Mouse (Mus musculus): Measurements from ENCODE around the gene Aff3. TPM values are rescaled to one million over a fixed set of nuclear protein-coding genes. Genes with fewer than 3 reads are reported as not detected.

Aff3 gene
- total and polyA plus RNA-seq, 2 experiments from 2014 or later = 23.1 to 55.6 TPM

DNA sequence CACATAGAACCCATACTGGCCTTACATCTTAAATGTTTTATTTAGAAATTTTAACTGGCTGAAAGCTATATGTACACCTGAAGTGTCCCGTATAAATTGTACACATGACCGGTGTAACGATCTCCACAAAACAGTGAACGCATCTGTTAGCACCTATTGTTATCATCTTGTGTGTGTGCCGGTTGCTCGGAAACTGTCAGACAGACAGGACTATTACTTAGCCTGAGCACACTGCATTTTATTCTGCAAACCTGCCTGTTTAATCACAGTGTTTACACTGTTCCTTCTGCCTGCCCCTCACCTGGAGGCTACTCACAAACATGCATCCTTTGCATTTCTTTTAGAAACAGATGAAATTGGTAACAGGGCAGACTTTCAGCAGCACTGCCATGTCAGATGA lies 241.8 kb downstream of the Aff3 start:
- WGBS = 95% methylated on average over 6 of the region's 6 CpGs
- ATAC-seq (no peak), DNase-seq (ENCODE audit: low spot score) (no peak)
- Histone ChIP-seq H3K4me1 (ENCODE audit: insufficient read depth, low read length) (no peaks in the 10 kb centered on the region), H3K36me3 (ENCODE audit: insufficient read depth, low read length) (no peaks in the 10 kb centered on the region), H3K4me3 (ENCODE audit: low read length) (no peak overlapping the region), H3K9ac (replicated peaks; ENCODE audit: low read length) (no peak overlapping the region), H3K27me3 (ENCODE audit: insufficient read depth, low read length) (no peaks in the 10 kb centered on the region), H3K9me3 (ENCODE audit: low read length) (no peaks in the 10 kb centered on the region), H3K27ac (no peak overlapping the region), H3K4me2 (ENCODE audit: low read depth, low read length) (no peak overlapping the region)
- TF ChIP-seq CTCF (IDR thresholded peaks at IDR 0.05; ENCODE audit: low read depth) = no peak

DNA sequence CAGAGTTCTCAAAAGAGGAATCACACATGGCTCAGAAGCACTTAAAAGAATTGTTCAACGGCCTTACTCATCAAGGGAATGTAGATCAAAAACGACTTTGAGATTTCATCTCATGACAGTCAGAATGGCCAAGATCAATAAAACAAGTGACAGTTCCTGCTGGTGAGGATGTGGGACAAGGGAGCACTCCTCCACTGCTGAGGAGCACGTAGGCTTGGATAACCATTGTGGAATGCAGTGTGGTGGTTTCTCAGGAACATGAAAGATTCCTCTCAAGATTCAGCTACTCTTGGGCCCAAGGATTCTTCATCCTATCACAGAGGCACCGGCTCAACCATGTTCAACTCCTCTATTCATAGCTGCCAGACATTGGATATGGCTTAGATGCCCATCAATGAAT lies 245.4 kb downstream of the Aff3 start:
- no peak for ATAC-seq
- DNase-seq (ENCODE audit: low spot score) = no peak
- no peaks in the 10 kb centered on the region for H3K36me3 ChIP-seq (ENCODE audit: insufficient read depth, low read length)
- no peaks in the 10 kb centered on the region for H3K27me3 ChIP-seq (ENCODE audit: insufficient read depth, low read length)
- H3K4me1 ChIP-seq (ENCODE audit: insufficient read depth, low read length) = peaks cover 4% of the 10 kb centered on the region; the same call in 1 of the 2 replicates
- H3K4me2 ChIP-seq (ENCODE audit: low read depth, low read length) = no peak overlapping the region
- no peaks in the 10 kb centered on the region for H3K9me3 ChIP-seq (ENCODE audit: low read length)
- TF ChIP-seq CTCF (IDR thresholded peaks at IDR 0.05; ENCODE audit: low read depth) = no peak
- H3K4me3 ChIP-seq (ENCODE audit: low read length) = no peak overlapping the region
- 88% methylated on average over 4 of the region's 4 CpGs for WGBS
- no peak overlapping the region for H3K27ac ChIP-seq
- H3K9ac ChIP-seq (replicated peaks; ENCODE audit: low read length) = no peak overlapping the region

- Histone ChIP-seq H3K36me3 (ENCODE audit: insufficient read depth, low read length) (no peaks in the 10 kb centered on the region), H3K4me2 (ENCODE audit: low read depth, low read length) (no peak overlapping the region), H3K27me3 (ENCODE audit: insufficient read depth, low read length) (no peaks in the 10 kb centered on the region), H3K4me3 (ENCODE audit: low read length) (no peak overlapping the region), H3K9ac (replicated peaks; ENCODE audit: low read length) (no peak overlapping the region), H3K9me3 (ENCODE audit: low read length) (no peaks in the 10 kb centered on the region), H3K4me1 (ENCODE audit: insufficient read depth, low read length) (peaks cover 4% of the 10 kb centered on the region; the same call in 1 of the 2 replicates), H3K27ac (peak overlapping the region; percentile 16; the same call in 1 of the 2 replicates)
- TF ChIP-seq CTCF (IDR thresholded peaks at IDR 0.05; ENCODE audit: low read depth) = peak; percentile 17; the same call in 1 of the 2 replicates
- ATAC-seq (peak; percentile 57), DNase-seq (ENCODE audit: low spot score) (no peak)
- WGBS = 49% methylated on average over 12 of the region's 12 CpGs
These were observed 246.3 kb downstream of the Aff3 start for GRCm38 (mm10) chr1:38418181-38419032.

DNA sequence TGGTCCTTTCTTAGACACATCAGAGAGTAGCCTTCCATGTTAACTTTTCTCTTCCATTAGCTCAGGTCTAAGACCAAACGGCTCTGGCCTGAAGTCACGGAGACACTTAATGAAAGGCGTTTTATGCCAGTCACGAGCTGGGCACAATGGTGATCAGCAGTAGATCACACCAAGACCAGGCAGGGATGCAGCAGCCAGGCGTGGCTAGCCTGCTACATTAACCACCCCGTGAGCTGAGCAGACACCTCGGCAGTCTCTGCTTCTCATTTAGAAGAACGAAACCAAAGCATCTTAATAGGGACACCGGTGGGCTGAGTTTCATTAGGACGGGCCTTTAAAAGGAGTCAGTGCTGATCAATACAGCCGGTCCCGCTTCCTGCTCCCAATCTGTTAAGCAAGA lies 247.6 kb downstream of the Aff3 start:
- TF ChIP-seq CTCF (IDR thresholded peaks at IDR 0.05; ENCODE audit: low read depth) = no peak
- H3K9ac ChIP-seq (replicated peaks; ENCODE audit: low read length) = no peak overlapping the region
- ATAC-seq = no peak
- peak overlapping the region; percentile 25 for H3K4me2 ChIP-seq (ENCODE audit: low read depth, low read length)
- H3K4me1 ChIP-seq (ENCODE audit: insufficient read depth, low read length) = peaks cover 4% of the 10 kb centered on the region; the same call in 1 of the 2 replicates
- no peaks in the 10 kb centered on the region for H3K9me3 ChIP-seq (ENCODE audit: low read length)
- DNase-seq (ENCODE audit: low spot score) = no peak
- no peak overlapping the region for H3K4me3 ChIP-seq (ENCODE audit: low read length)
- no peaks in the 10 kb centered on the region for H3K27me3 ChIP-seq (ENCODE audit: insufficient read depth, low read length)
- 37% methylated on average over 12 of the region's 12 CpGs for WGBS
- H3K36me3 ChIP-seq (ENCODE audit: insufficient read depth, low read length) = no peaks in the 10 kb centered on the region
- H3K27ac ChIP-seq = peak overlapping the region; percentile 5; the same call in 1 of the 2 replicates

GRCm38 (mm10) chr1:38415511-38415910 lies 249.2 kb downstream of the Aff3 start:
- no peak overlapping the region for H3K4me3 ChIP-seq (ENCODE audit: low read length)
- no peak overlapping the region for H3K4me2 ChIP-seq (ENCODE audit: low read depth, low read length)
- ATAC-seq = no peak
- H3K27ac ChIP-seq = no peak overlapping the region
- H3K4me1 ChIP-seq (ENCODE audit: insufficient read depth, low read length) = peaks cover 11% of the 10 kb centered on the region; the same call in 1 of the 2 replicates
- no peak for DNase-seq (ENCODE audit: low spot score)
- no peak overlapping the region for H3K9ac ChIP-seq (replicated peaks; ENCODE audit: low read length)
- 90% methylated on average over 6 of the region's 6 CpGs for WGBS
- TF ChIP-seq CTCF (IDR thresholded peaks at IDR 0.05; ENCODE audit: low read depth) = no peak
- no peaks in the 10 kb centered on the region for H3K9me3 ChIP-seq (ENCODE audit: low read length)
- no peaks in the 10 kb centered on the region for H3K36me3 ChIP-seq (ENCODE audit: insufficient read depth, low read length)
- no peaks in the 10 kb centered on the region for H3K27me3 ChIP-seq (ENCODE audit: insufficient read depth, low read length)

GRCm38 (mm10) chr1:38411106-38411505 lies 253.6 kb downstream of the Aff3 start:
- Histone ChIP-seq H3K4me2 (ENCODE audit: low read depth, low read length) (no peak overlapping the region), H3K4me1 (ENCODE audit: insufficient read depth, low read length) (peaks cover 12% of the 10 kb centered on the region; the same call in 1 of the 2 replicates), H3K9me3 (ENCODE audit: low read length) (no peaks in the 10 kb centered on the region), H3K36me3 (ENCODE audit: insufficient read depth, low read length) (no peaks in the 10 kb centered on the region), H3K27ac (peak overlapping the region; percentile 74), H3K27me3 (ENCODE audit: insufficient read depth, low read length) (no peaks in the 10 kb centered on the region), H3K9ac (replicated peaks; ENCODE audit: low read length) (no peak overlapping the region; the same call in 1 of the 2 replicates), H3K4me3 (ENCODE audit: low read length) (no peak overlapping the region)
- 37% methylated on average over 4 of the region's 4 CpGs for WGBS
- DNase-seq (ENCODE audit: low spot score) (no peak), ATAC-seq (peak; percentile 13; the same call in 1 of the 2 replicates)
- TF ChIP-seq CTCF (IDR thresholded peaks at IDR 0.05; ENCODE audit: low read depth) = no peak

DNA sequence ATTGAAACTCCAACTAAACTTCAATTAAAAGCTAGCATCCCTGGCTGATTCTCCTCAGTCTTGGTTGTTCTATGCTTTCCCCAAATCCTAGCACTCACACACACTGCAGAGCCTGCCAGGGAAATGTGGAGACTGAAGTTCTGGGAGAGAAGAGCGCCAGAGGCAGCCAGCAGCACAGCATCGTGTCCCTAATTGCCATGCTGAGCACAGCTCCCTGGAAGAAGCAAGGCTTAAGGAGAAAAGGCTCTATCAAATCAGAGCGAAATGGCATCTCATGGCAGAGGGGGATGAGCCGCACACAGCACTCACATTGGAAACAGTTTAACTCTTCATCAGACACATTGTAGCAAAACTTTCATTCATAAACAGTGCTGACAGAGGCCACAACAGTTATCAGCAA lies 254.3 kb downstream of the Aff3 start:
- Histone ChIP-seq H3K9ac (replicated peaks; ENCODE audit: low read length) (no peak overlapping the region), H3K36me3 (ENCODE audit: insufficient read depth, low read length) (no peaks in the 10 kb centered on the region), H3K27ac (peak overlapping the region; percentile 74; the same call in 1 of the 2 replicates), H3K9me3 (ENCODE audit: low read length) (no peaks in the 10 kb centered on the region), H3K27me3 (ENCODE audit: insufficient read depth, low read length) (no peaks in the 10 kb centered on the region), H3K4me3 (ENCODE audit: low read length) (no peak overlapping the region), H3K4me2 (ENCODE audit: low read depth, low read length) (0 out of 2 replicates have a peak overlapping the region, but pooled peaks have one; percentile 0), H3K4me1 (ENCODE audit: insufficient read depth, low read length) (peaks cover 12% of the 10 kb centered on the region; the same call in 1 of the 2 replicates)
- no peak for TF ChIP-seq CTCF (IDR thresholded peaks at IDR 0.05; ENCODE audit: low read depth)
- WGBS = 10% methylated on average over 4 of the region's 4 CpGs
- DNase-seq (ENCODE audit: low spot score) = peak; percentile 81
- ATAC-seq = peak; percentile 95

Measured in hindbrain, postnatal 0 days (tissue).